Mouse (Mus musculus): ENCODE results near the gene Taz. TPM values are rescaled to one million over a fixed set of nuclear protein-coding genes. Genes with fewer than 3 reads are reported as not detected.

The Taz gene
- polyA plus RNA-seq, 1 experiment, result 87.5 TPM

- H3K4me3 ChIP-seq (ENCODE audit: extremely low read depth, insufficient read depth, insufficient read length), result no peak overlapping the region
- H3K36me3 ChIP-seq (ENCODE audit: control insufficient read depth, insufficient read depth, low read length), result peaks cover 12% of the 10 kb centered on the region
- TF ChIP-seq CTCF (IDR thresholded peaks at IDR 0.05; ENCODE audit: extremely low read depth, insufficient read depth, insufficient read length, insufficient replicate concordance) (no peak), POLR2A (IDR thresholded peaks at IDR 0.05; ENCODE audit: low read depth, low read length) (no peak)
Measured at GRCm38 (mm10) chrX:74298348-74298747, 16.6 kb downstream of the Taz start.

GRCm38 (mm10) chrX:74299721-74300120 is 18.0 kb downstream of the Taz start:
- Histone ChIP-seq H3K27ac (ENCODE audit: insufficient read depth, low read length) (peak overlapping the region; percentile 71), H3K4me3 (ENCODE audit: extremely low read depth, insufficient read depth, insufficient read length) (no peak overlapping the region), H3K4me1 (ENCODE audit: control insufficient read depth, insufficient read depth, insufficient read length) (peaks cover 5% of the 10 kb centered on the region; the same call in 1 of the 2 replicates), H3K36me3 (ENCODE audit: control insufficient read depth, insufficient read depth, low read length) (peaks cover 13% of the 10 kb centered on the region), H3K27me3 (ENCODE audit: control insufficient read depth, insufficient read depth, low read length) (no peaks in the 10 kb centered on the region)
- no peak for DNase-seq (ENCODE audit: low read depth in 1 of 2, low spot score in 2 of 2)
- 42% methylated on average over 3 of the region's 3 CpGs for WGBS
- no peak for TF ChIP-seq CTCF (IDR thresholded peaks at IDR 0.05; ENCODE audit: extremely low read depth, insufficient read depth, insufficient read length, insufficient replicate concordance)
- TF ChIP-seq POLR2A (IDR thresholded peaks at IDR 0.05; ENCODE audit: low read depth, low read length), result no peak

More at GRCm38 (mm10) chrX:74298348-74298747, 16.6 kb downstream of the Taz start:
- Histone ChIP-seq H3K4me1 (ENCODE audit: control insufficient read depth, insufficient read depth, insufficient read length) (peaks cover 5% of the 10 kb centered on the region; the same call in 1 of the 2 replicates), H3K27me3 (ENCODE audit: control insufficient read depth, insufficient read depth, low read length) (no peaks in the 10 kb centered on the region), H3K27ac (ENCODE audit: insufficient read depth, low read length) (no peak overlapping the region; the same call in 1 of the 2 replicates)
- DNase-seq (ENCODE audit: low read depth in 1 of 2, low spot score in 2 of 2), result no peak
- WGBS, result 81% methylated on average over 1 of the region's 1 CpGs

GRCm38 (mm10) chrX:74304867-74305700 is 23.4 kb downstream of the Taz start, which contains the start of gene Gdi1:
TSS of gene Gdi1 (plus strand) at chrX:74304998.
- peak within 1 kb of the TSS; percentile 85 for H3K4me3 ChIP-seq (ENCODE audit: extremely low read depth, insufficient read depth, insufficient read length)
- 21% methylated on average over 37 of the region's 41 CpGs for WGBS
- H3K36me3 ChIP-seq (ENCODE audit: control insufficient read depth, insufficient read depth, low read length), result peaks cover 26% of the 10 kb centered on the region
- H3K4me1 ChIP-seq (ENCODE audit: control insufficient read depth, insufficient read depth, insufficient read length), result peaks cover 3% of the 10 kb centered on the region; the same call in 1 of the 2 replicates
- no peaks in the 10 kb centered on the region for H3K27me3 ChIP-seq (ENCODE audit: control insufficient read depth, insufficient read depth, low read length)
- TF ChIP-seq CTCF (IDR thresholded peaks at IDR 0.05; ENCODE audit: extremely low read depth, insufficient read depth, insufficient read length, insufficient replicate concordance), result no peak
- peak; percentile 92 for TF ChIP-seq POLR2A (IDR thresholded peaks at IDR 0.05; ENCODE audit: low read depth, low read length)
- DNase-seq (ENCODE audit: low read depth in 1 of 2, low spot score in 2 of 2), result peak; percentile 57 to 74
- peak within 1 kb of the TSS; percentile 97 for H3K27ac ChIP-seq (ENCODE audit: insufficient read depth, low read length)

GRCm38 (mm10) chrX:74312540-74313464 is 31.1 kb downstream of the Taz start, which contains the start of gene Fam50a:
TSS of gene Fam50a (plus strand) at chrX:74313033.
- Histone ChIP-seq H3K36me3 (ENCODE audit: control insufficient read depth, insufficient read depth, low read length) (peaks cover 10% of the 10 kb centered on the region), H3K4me1 (ENCODE audit: control insufficient read depth, insufficient read depth, insufficient read length) (no peaks in the 10 kb centered on the region; the same call in 1 of the 2 replicates), H3K27ac (ENCODE audit: insufficient read depth, low read length) (peak within 1 kb of the TSS; percentile 92), H3K4me3 (ENCODE audit: extremely low read depth, insufficient read depth, insufficient read length) (peak within 1 kb of the TSS; percentile 90), H3K27me3 (ENCODE audit: control insufficient read depth, insufficient read depth, low read length) (no peaks in the 10 kb centered on the region)
- DNase-seq (ENCODE audit: low read depth in 1 of 2, low spot score in 2 of 2), result peak; percentile 77 to 85
- 23% methylated on average over 59 of the region's 59 CpGs for WGBS
- no peak for TF ChIP-seq CTCF (IDR thresholded peaks at IDR 0.05; ENCODE audit: extremely low read depth, insufficient read depth, insufficient read length, insufficient replicate concordance)
- TF ChIP-seq POLR2A (IDR thresholded peaks at IDR 0.05; ENCODE audit: low read depth, low read length), result no peak; the same call in 1 of the 2 replicates

GRCm38 (mm10) chrX:74328725-74329161 is 47.0 kb downstream of the Taz start, which contains the start of gene Plxna3:
TSS of gene Plxna3 (plus strand) at chrX:74329066.
- no peaks in the 10 kb centered on the region for H3K27me3 ChIP-seq (ENCODE audit: control insufficient read depth, insufficient read depth, low read length)
- TF ChIP-seq CTCF (IDR thresholded peaks at IDR 0.05; ENCODE audit: extremely low read depth, insufficient read depth, insufficient read length, insufficient replicate concordance), result no peak
- TF ChIP-seq POLR2A (IDR thresholded peaks at IDR 0.05; ENCODE audit: low read depth, low read length), result no peak
- H3K4me1 ChIP-seq (ENCODE audit: control insufficient read depth, insufficient read depth, insufficient read length), result no peaks in the 10 kb centered on the region
- no peaks in the 10 kb centered on the region for H3K36me3 ChIP-seq (ENCODE audit: control insufficient read depth, insufficient read depth, low read length)
- peak within 1 kb of the TSS; percentile 55 for H3K4me3 ChIP-seq (ENCODE audit: extremely low read depth, insufficient read depth, insufficient read length)
- 26% methylated on average over 29 of the region's 30 CpGs for WGBS
- H3K27ac ChIP-seq (ENCODE audit: insufficient read depth, low read length), result no peak within 1 kb of the TSS
- peak; percentile 29 to 49 for DNase-seq (ENCODE audit: low read depth in 1 of 2, low spot score in 2 of 2)

GRCm38 (mm10) chrX:74329215-74329671 is 47.5 kb downstream of the Taz start:
- no peaks in the 10 kb centered on the region for H3K4me1 ChIP-seq (ENCODE audit: control insufficient read depth, insufficient read depth, insufficient read length)

More at GRCm38 (mm10) chrX:74329215-74329671, 47.5 kb downstream of the Taz start:
- no peak for TF ChIP-seq CTCF (IDR thresholded peaks at IDR 0.05; ENCODE audit: extremely low read depth, insufficient read depth, insufficient read length, insufficient replicate concordance)
- no peak for TF ChIP-seq POLR2A (IDR thresholded peaks at IDR 0.05; ENCODE audit: low read depth, low read length)
- peak overlapping the region; percentile 55; the same call in 1 of the 2 replicates for H3K4me3 ChIP-seq (ENCODE audit: extremely low read depth, insufficient read depth, insufficient read length)
- 36% methylated on average over 10 of the region's 10 CpGs for WGBS
- no peaks in the 10 kb centered on the region for H3K36me3 ChIP-seq (ENCODE audit: control insufficient read depth, insufficient read depth, low read length)
- H3K27me3 ChIP-seq (ENCODE audit: control insufficient read depth, insufficient read depth, low read length), result no peaks in the 10 kb centered on the region
- H3K27ac ChIP-seq (ENCODE audit: insufficient read depth, low read length), result no peak overlapping the region
- DNase-seq (ENCODE audit: low read depth in 1 of 2, low spot score in 2 of 2), result no peak

Measured in spleen, adult 2 months (tissue).